Mouse (Mus musculus): Measurements from ENCODE around the gene Olig3.

Olig3 gene

GRCm38 (mm10) chr10:19356071-19356583, at the start of gene Olig3:
TSS of gene Olig3 (plus strand) at chr10:19356533.
- no peak for DNase-seq (ENCODE audit: low read depth)

- no peak for DNase-seq (ENCODE audit: low read depth)
These were observed 46.5 kb upstream of the Olig3 start for GRCm38 (mm10) chr10:19309681-19310395.

GRCm38 (mm10) chr10:19310471-19310870, 45.9 kb upstream of the Olig3 start:
- no peak for DNase-seq (ENCODE audit: low read depth)

GRCm38 (mm10) chr10:19317962-19318812, 38.1 kb upstream of the Olig3 start:
- no peak for DNase-seq (ENCODE audit: low read depth)

- no peak for DNase-seq (ENCODE audit: low read depth)
These were observed 34.6 kb upstream of the Olig3 start for GRCm38 (mm10) chr10:19321781-19322180.

GRCm38 (mm10) chr10:19329191-19329777, 27.0 kb upstream of the Olig3 start:
- no peak for DNase-seq (ENCODE audit: low read depth)

GRCm38 (mm10) chr10:19333425-19333824, 22.9 kb upstream of the Olig3 start:
- peak; percentile 65 for DNase-seq (ENCODE audit: low read depth)

GRCm38 (mm10) chr10:19338695-19339630, 17.4 kb upstream of the Olig3 start:
- no peak for DNase-seq (ENCODE audit: low read depth)

GRCm38 (mm10) chr10:19344039-19344438, 12.3 kb upstream of the Olig3 start:
- no peak for DNase-seq (ENCODE audit: low read depth)

- DNase-seq (ENCODE audit: low read depth): no peak
These were observed 7.0 kb upstream of the Olig3 start for GRCm38 (mm10) chr10:19349326-19349725.

GRCm38 (mm10) chr10:19352006-19352877, 4.1 kb upstream of the Olig3 start:
- DNase-seq (ENCODE audit: low read depth): no peak

- no peak for DNase-seq (ENCODE audit: low read depth)
These were observed 3.4 kb upstream of the Olig3 start for GRCm38 (mm10) chr10:19352878-19353301.

GRCm38 (mm10) chr10:19353631-19354030, 2.7 kb upstream of the Olig3 start:
- no peak for DNase-seq (ENCODE audit: low read depth)

- no peak for DNase-seq (ENCODE audit: low read depth)
These were observed 2.2 kb upstream of the Olig3 start for GRCm38 (mm10) chr10:19354146-19354545.

GRCm38 (mm10) chr10:19355076-19355475, 1.3 kb upstream of the Olig3 start:
- no peak for DNase-seq (ENCODE audit: low read depth)

GRCm38 (mm10) chr10:19356720-19357641, 648 bp downstream of the Olig3 start:
- DNase-seq (ENCODE audit: low read depth): no peak

- DNase-seq (ENCODE audit: low read depth): no peak
These were observed 1.5 kb downstream of the Olig3 start for GRCm38 (mm10) chr10:19357848-19358247.

- DNase-seq (ENCODE audit: low read depth): peak; percentile 24
These were observed 4.3 kb downstream of the Olig3 start for GRCm38 (mm10) chr10:19360446-19361300.

All from 416B (cell line).